Mouse (Mus musculus) kidney, adult 2 months (tissue): ENCODE measurements around the gene Tent5b.

Experiments
- CTCF ChIP-seq: fragments of 200-500 bp; conservative IDR thresholded peaks from 2 replicates; pipeline ENCODE4 v1.5.1; 2011; ENCODE audit warnings: low read depth, mild to moderate bottlenecking, control low read depth, low read length, moderate library complexity, mixed read lengths; ENCODE audit not compliant: insufficient read depth, insufficient read length
- POLR2A ChIP-seq: fragments of 200-500 bp; IDR thresholded peaks from one replicate; pipeline ENCODE4 v1.6.1; 2011; ENCODE audit warnings: low read depth, low read length, control low read depth

DNA sequence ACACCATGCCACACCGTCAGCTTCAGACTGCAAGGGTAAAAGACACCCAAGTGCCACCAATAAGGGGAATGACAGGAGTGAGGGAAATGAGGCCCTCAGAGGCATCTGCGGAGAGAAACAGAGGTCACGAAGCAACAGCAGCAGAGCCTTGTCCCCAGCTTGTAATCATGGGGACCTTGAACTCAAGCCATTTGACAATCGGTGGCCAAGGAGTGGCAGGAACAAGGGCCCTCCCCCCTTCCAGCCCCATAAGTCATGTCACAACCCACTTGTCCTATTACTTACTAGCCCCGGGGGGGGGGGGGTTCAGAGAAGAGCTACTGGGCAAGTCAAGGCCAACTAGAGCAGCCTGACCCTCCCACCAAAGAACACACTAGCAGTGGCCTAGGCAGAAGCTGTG lies 56.7 kb downstream of the Tent5b start:
- TF ChIP-seq CTCF (no peak), POLR2A (no peak)
